Mouse (Mus musculus) embryonic facial prominence, embryonic 10.5 days (tissue): ENCODE measurements around the gene Rnf123. TPM values are rescaled to one million over a fixed set of nuclear protein-coding genes. Genes with fewer than 3 reads are reported as not detected.

ENCODE experiments used
- DNase-seq: peaks from one replicate; pipeline ENCODE4 v3.0.0-alpha.2; 2017; ENCODE audit warnings: low spot score
- H3K27ac ChIP-seq: fragments of 300-500 bp; sonication (generic); replicated peaks from 2 replicates; pipeline ENCODE4 v1.5.1; 2016; ENCODE audit warnings: mild to moderate bottlenecking
- H3K27me3 ChIP-seq: fragments of 300-500 bp; sonication (generic); replicated peaks from 2 replicates; pipeline ENCODE4 v1.6.1; 2016; ENCODE audit warnings: low read depth, mild to moderate bottlenecking; ENCODE audit not compliant: poor library complexity, severe bottlenecking
- H3K36me3 ChIP-seq: fragments of 300-500 bp; sonication (generic); replicated peaks from 2 replicates; pipeline ENCODE4 v1.6.1; 2016; ENCODE audit warnings: mild to moderate bottlenecking, moderate library complexity
- H3K4me1 ChIP-seq: fragments of 300-500 bp; sonication (generic); 2 replicates; pipeline ENCODE4 v1.6.1; 2016
- H3K4me3 ChIP-seq: fragments of 300-500 bp; sonication (generic); 2 replicates; pipeline ENCODE4 v1.5.1; 2016; ENCODE audit warnings: mild to moderate bottlenecking, moderate library complexity
- H3K9me3 ChIP-seq: fragments of 300-500 bp; sonication (generic); 2 replicates; pipeline ENCODE4 v1.6.1; 2016; ENCODE audit warnings: mild to moderate bottlenecking
- WGBS: fragments of 180-500 bp; shearing (Covaris S2); methylation state at CpG from one replicate; pipeline ENCODE4 v1.1.7; 2016; 5-methylcytosine and 5-hydroxymethylcytosine counted together
- polyA plus RNA-seq: library from polyadenylated mRNA; unstranded; fragments of >200 nt; fragmentation: Nextera tagmentation; extraction: Ambion mirVana; gene quantifications from 2 replicates; pipeline ENCODE4 v1.2.1, GENCODE M21; 2016

The Rnf123 gene
- polyA plus RNA-seq, 1 experiment from 2014 or later = 34.1 TPM

DNA sequence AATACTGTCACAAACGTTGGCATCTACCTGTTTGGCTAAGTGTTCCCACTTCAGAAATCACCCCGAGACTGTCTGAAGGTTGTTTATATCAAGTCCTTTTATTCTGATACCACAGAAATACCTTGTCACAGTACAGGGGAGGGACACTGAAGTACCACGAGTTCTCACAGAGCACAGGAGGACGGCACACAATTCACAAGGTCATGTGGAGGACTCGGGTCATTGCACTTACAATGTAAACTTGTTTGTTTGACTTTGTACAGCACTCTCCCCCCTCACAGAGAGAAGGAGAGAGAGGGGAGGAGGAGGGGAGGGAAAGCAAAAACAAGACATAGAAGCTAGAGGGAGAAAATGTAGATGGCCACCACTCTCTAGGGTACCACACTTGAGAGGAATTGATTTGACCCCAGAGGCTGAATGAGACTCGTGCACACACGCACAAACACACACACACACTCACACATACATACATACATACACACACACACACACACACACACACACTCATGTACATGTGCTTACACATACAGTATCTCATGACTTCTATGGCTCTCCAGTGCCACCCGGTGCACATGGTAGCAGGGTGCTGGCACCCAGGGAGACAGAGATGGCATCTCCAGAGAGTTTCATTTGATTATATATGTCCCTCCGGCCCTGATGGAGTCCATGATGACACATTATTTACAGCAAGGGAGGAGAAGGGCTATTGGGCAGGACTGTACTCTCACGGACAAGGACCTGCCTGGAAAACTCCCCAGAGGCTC is 13.0 kb upstream of the Rnf123 start:
- H3K9me3 ChIP-seq = no peaks in the 10 kb centered on the region
- H3K27me3 ChIP-seq = no peaks in the 10 kb centered on the region
- H3K27ac ChIP-seq = no peak overlapping the region; the same call in 1 of the 2 replicates
- WGBS = 62% methylated on average over 10 of the region's 10 CpGs
- peaks cover 19% of the 10 kb centered on the region for H3K36me3 ChIP-seq
- H3K4me3 ChIP-seq = peak overlapping the region; percentile 89; the same call in 1 of the 2 replicates
- peaks cover 41% of the 10 kb centered on the region for H3K4me1 ChIP-seq
- no peak for DNase-seq

DNA sequence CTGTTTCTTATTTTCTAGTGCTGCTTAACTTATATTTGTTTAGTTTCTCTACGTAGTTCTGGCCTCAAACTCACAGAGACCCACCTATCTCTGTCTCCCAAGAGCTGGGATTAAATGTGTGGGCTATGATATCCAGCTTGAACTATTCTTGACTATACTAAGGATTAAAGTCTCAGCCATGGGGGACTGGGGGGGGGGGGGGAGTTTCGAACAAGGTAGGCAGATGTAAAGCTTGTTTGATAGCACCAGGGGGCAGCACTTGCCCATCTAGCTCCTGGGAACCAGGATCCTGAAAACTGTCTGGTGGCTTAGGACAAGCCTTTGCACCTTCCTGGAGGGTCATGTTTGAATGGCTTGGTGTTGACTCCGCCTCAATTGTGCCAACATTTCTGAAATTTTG is 12.4 kb upstream of the Rnf123 start:
- 0 out of 2 replicates have a peak overlapping the region, but pooled peaks have one; percentile 90 for H3K27ac ChIP-seq
- peak overlapping the region; percentile 89 for H3K4me3 ChIP-seq
- DNase-seq = peak; percentile 78
- no peaks in the 10 kb centered on the region for H3K27me3 ChIP-seq
- H3K9me3 ChIP-seq = no peaks in the 10 kb centered on the region
- peaks cover 41% of the 10 kb centered on the region for H3K4me1 ChIP-seq
- WGBS = 14% methylated on average over 3 of the region's 3 CpGs
- H3K36me3 ChIP-seq = peaks cover 25% of the 10 kb centered on the region

DNA sequence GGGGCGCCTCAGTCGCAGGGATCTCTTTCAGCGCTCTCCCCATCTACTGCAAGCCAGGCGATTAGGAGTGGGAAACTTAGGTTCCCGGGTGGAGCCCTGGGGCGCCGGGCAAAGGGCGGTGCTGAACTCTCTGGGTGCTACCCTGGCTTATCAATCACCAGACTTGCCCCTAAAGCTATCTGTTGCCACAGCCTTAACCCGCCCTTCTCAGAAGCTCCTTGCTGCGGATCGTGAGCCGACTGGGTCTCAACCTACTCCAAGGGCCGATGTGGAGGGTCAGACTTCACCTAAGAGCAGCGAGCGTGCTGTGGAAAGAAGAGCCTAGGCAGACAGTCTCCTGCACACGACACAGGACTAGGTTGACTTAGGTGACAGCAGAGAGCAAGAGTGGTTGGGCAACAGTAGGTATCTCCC is 11.9 kb upstream of the Rnf123 start:
- H3K36me3 ChIP-seq = peaks cover 31% of the 10 kb centered on the region
- under 1% methylated on average over 16 of the region's 16 CpGs for WGBS
- H3K9me3 ChIP-seq = no peaks in the 10 kb centered on the region
- DNase-seq = no peak
- peak overlapping the region; percentile 90 for H3K27ac ChIP-seq
- H3K4me3 ChIP-seq = peak overlapping the region; percentile 89
- peaks cover 41% of the 10 kb centered on the region for H3K4me1 ChIP-seq
- H3K27me3 ChIP-seq = no peaks in the 10 kb centered on the region

DNA sequence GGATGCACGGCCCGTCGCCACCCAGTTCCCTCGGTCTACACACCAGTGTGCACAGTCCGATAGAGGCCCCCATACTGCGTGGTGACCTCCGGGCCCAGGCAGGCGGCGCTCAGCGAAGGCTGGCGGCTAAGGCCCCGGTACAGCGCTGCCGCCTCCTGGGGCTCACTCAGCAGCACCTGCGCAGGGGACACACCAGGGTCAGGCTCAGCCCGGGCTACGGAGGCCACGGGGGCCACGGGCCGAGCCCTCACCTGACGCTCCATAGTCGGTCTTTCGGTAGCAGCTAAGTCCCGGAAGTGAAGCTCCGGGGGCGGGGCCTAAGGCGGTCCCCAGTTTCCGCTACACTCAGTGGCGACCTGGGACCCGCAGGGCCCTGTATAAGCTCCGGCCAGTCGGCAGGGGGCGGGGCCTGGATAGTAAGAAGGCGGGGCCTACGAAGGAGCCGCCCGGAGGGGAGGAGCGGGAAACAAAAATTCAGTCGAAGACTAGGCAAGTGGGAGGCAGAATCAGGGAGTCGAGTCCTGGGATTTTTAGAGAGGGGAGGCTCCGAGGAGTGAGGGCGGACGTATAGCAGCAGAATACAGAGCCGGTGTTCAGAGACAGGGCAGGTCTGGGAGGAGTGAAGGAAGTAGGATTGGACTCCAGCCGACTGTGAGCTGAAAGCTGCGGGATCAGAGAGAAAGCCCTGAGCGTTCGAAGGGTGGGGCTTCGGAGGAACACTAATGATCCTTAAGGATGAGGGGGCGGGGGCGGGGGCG is 11.2 kb upstream of the Rnf123 start, which contains the start of gene Apeh:
Gene Apeh, minus strand, starts transcription at position 423 of the 758 bp plus-strand sequence.
- under 1% methylated on average over 52 of the region's 52 CpGs for WGBS
- H3K4me3 ChIP-seq = peak within 1 kb of the TSS; percentile 89

DNA sequence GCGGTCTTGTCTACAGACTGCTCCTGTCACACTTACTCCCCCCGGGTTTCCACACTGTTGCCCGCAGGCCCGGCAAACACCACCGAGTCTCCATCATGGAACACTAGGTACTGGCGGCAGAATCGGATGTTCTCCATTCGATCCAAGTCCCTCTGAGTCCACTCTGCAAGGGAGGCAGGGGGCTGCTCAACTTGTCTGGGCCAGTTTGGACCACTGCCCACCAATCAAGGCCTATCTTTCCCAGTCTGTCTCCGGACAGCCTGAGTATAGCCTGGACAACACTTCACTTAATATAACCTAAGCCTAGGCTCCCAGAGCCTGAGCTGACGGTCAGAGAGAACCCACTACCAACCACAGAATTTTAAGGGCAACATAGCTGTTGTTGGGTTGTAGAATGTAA is 10.4 kb upstream of the Rnf123 start:
- Histone ChIP-seq H3K27ac (peak overlapping the region; percentile 90), H3K4me3 (peak overlapping the region; percentile 89), H3K36me3 (peaks cover 45% of the 10 kb centered on the region), H3K27me3 (no peaks in the 10 kb centered on the region), H3K9me3 (no peaks in the 10 kb centered on the region), H3K4me1 (peaks cover 39% of the 10 kb centered on the region)
- no peak for DNase-seq
- WGBS = 76% methylated on average over 10 of the region's 10 CpGs

More for the DNA sequence above, 11.2 kb upstream of the Rnf123 start, which contains the start of gene Apeh:
- Histone ChIP-seq H3K4me1 (peaks cover 41% of the 10 kb centered on the region), H3K9me3 (no peaks in the 10 kb centered on the region), H3K27me3 (no peaks in the 10 kb centered on the region), H3K27ac (peak within 1 kb of the TSS; percentile 90), H3K36me3 (peaks cover 37% of the 10 kb centered on the region)
- DNase-seq = peak; percentile 97

DNA sequence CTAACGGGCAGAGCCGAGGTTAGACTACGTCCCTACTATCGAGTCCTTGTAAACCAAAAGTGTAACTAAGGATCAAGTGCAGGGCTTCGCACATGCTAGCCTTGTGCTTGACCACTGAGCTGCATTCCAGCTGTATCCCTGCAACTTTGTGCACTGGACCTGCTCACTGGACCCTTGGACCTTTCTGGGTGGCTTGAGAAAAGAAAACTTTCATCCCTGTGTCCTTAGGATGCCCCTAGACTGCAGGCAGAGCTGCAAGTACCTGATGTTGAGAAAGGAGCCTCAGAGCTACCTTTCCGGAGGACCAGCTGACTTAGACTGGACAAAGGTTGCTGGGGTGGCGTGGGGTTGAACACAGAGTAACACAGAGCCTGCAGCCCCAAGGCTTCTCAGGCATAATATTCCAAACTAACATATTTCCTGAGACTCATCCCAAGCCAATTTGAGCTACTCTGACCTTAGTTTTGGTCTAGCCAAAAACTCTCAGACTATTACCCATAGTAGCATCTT is 7.5 kb upstream of the Rnf123 start:
- peaks cover 74% of the 10 kb centered on the region for H3K36me3 ChIP-seq
- 94% methylated on average over 7 of the region's 7 CpGs for WGBS
- no peak overlapping the region for H3K4me3 ChIP-seq
- no peak overlapping the region for H3K27ac ChIP-seq
- no peaks in the 10 kb centered on the region for H3K9me3 ChIP-seq
- H3K4me1 ChIP-seq = peaks cover 31% of the 10 kb centered on the region
- no peaks in the 10 kb centered on the region for H3K27me3 ChIP-seq
- DNase-seq = no peak

DNA sequence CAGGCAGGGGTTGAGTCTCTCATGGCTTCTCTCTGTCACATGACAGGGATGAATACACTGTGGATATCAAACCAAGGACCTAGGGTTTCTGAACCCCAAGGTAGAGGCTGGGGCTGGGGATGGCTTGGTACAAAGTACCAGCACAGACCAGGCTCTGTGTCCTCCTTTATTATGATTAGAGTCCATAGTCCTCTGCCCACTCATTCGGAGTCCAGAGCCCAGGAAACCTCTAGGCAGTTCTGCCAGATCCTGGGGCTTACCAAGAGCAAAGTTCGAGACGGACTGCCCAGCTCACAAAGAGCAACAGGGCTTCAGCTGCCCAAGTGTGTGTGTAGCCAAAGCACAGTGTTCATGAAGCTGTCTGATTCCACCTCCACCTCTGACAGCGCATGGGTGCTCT is 2.1 kb upstream of the Rnf123 start:
- Histone ChIP-seq H3K27ac (no peak overlapping the region), H3K9me3 (no peaks in the 10 kb centered on the region), H3K27me3 (peaks cover 46% of the 10 kb centered on the region), H3K4me3 (no peak overlapping the region), H3K36me3 (peaks cover 67% of the 10 kb centered on the region), H3K4me1 (peaks cover 25% of the 10 kb centered on the region)
- WGBS = 91% methylated on average over 4 of the region's 4 CpGs
- no peak for DNase-seq

DNA sequence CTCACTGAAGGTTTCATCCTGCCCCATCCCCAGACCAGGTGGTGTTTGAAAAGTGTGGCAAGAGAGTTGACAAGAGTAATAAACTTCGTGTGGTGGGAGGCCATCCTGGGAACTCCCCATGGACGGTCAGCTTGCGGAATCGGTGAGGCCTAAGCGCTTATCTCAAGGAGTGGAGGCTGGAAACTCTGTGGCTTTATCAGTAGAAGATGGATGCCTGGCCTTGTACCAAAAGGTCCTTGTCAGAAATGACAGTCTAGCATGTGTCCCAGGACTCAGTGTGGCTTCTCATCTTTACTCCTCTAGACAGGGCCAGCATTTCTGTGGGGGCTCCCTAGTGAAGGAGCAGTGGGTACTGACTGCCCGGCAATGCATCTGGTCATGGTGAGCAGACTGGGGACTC is 415 bp upstream of the Rnf123 start:
- Histone ChIP-seq H3K36me3 (peaks cover 50% of the 10 kb centered on the region), H3K4me3 (no peak overlapping the region), H3K27me3 (peaks cover 53% of the 10 kb centered on the region), H3K9me3 (no peaks in the 10 kb centered on the region), H3K27ac (no peak overlapping the region), H3K4me1 (peaks cover 40% of the 10 kb centered on the region)
- no peak for DNase-seq
- WGBS = 88% methylated on average over 6 of the region's 6 CpGs

DNA sequence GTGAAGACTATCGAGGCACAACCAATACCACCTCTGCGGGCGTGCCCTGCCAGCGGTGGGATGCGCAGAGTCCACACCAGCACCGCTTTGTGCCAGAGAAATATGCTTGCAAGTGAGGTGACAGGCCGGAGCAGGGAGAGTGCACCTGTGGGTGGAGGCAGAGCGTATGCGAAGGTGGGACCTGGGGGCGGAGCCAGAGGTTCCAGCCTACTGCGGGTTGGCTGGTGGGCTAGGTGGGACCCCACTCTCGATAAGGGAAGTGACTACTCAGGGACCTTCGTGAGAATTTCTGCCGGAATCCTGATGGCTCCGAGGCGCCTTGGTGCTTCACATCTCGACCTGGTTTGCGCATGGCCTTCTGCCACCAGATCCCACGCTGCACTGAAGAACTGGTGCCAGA is 597 bp downstream of the Rnf123 start:
- Histone ChIP-seq H3K27ac (no peak overlapping the region), H3K4me3 (peak overlapping the region; percentile 39), H3K9me3 (no peaks in the 10 kb centered on the region), H3K36me3 (peaks cover 39% of the 10 kb centered on the region), H3K27me3 (peaks cover 53% of the 10 kb centered on the region), H3K4me1 (peaks cover 50% of the 10 kb centered on the region)
- peak; percentile 30 for DNase-seq
- 6% methylated on average over 19 of the region's 19 CpGs for WGBS

DNA sequence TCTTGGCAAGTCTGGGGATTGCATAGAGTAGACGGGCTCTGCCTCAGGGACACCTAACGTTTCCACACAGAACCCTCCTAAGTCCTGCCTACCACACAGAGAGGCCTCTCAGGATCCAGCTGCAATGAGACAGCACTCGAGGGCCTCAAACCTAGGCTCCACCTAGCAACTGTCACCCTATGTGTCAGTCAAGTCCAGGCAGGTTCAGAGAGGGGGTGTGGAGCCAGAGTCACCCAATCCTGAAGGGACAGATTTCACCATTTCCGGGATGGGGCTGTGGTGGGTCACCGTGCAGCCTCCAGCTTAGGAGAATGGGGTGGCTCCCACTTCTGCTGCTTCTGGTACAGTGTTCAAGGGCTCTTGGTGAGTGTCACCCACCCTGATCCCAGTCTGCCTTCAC is 3.0 kb downstream of the Rnf123 start, which contains the start of gene Mst1:
Gene Mst1, plus strand, starts transcription at position 269 of the 400 bp plus-strand sequence.
- H3K36me3 ChIP-seq = peaks cover 18% of the 10 kb centered on the region
- H3K27me3 ChIP-seq = peaks cover 53% of the 10 kb centered on the region
- peak within 1 kb of the TSS; percentile 91 for H3K27ac ChIP-seq
- H3K4me3 ChIP-seq = peak within 1 kb of the TSS; percentile 90
- WGBS = 79% methylated on average over 5 of the region's 5 CpGs
- peaks cover 51% of the 10 kb centered on the region for H3K4me1 ChIP-seq
- no peaks in the 10 kb centered on the region for H3K9me3 ChIP-seq
- DNase-seq = no peak

DNA sequence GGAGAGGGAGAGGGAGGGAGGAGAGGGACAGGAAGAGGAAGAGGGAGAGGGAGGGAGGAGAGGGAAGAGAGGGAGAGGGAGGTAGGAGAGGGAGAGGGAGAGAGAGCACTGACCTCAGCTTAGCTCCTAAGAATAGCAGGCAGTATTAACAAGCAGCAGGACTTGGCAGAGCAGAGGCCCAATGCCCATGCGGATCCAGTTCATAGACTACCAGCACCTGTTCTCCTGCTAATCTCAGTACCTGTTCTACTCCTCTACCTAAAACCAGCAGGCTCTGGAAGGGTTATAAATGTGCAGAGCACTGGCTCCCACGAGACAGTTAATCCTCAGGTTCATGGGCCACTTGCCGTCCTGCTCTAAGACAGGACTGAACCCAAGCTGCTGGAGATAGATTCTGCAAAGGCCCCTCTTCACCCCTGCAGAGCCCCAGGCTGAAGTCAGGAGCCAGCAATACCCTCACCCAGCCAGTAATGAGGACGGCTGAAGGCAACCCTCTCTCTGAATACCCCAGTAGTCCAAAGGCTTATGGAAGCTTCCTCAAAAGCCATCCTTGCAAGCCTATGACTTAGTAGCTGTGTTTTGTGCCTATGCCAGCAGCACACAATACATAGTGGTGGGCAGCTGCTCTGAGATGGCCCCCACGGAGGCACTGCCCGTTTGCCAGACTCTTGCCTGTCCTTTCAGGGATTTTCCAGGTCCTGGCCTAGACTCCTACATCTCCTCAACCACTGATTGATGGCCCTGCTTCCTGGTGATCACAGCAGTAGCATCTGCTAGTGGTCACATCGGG is 9.8 kb downstream of the Rnf123 start:
- DNase-seq = no peak
- Histone ChIP-seq H3K4me3 (no peak overlapping the region), H3K27ac (no peak overlapping the region), H3K4me1 (peaks cover 19% of the 10 kb centered on the region), H3K27me3 (no peaks in the 10 kb centered on the region), H3K36me3 (peaks cover 48% of the 10 kb centered on the region), H3K9me3 (no peaks in the 10 kb centered on the region)
- WGBS = 61% methylated on average over 7 of the region's 7 CpGs

DNA sequence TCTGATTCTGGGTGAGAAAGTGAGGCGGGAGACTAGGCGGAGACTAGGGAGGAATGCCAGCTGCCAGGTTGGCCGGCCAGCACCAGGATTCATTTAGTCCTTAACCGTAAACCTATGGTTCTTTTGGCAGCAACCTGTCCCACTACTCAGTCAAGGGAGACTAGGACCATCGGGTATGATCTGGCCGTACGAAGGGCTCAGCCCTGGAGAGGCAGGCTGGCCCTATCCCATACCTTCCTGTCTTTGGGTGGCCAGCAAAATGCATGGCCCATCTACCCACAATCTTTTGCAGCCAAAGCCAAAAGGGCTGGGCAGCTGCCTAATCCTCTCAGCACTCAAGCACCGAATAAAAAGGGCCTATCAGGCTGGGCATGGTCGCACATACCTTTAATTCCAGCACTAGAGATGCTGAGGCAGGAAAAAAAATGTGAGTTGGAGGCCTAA is 10.6 kb downstream of the Rnf123 start:
- H3K36me3 ChIP-seq = peaks cover 52% of the 10 kb centered on the region
- no peak for DNase-seq
- peaks cover 11% of the 10 kb centered on the region for H3K4me1 ChIP-seq
- 69% methylated on average over 9 of the region's 9 CpGs for WGBS
- H3K4me3 ChIP-seq = no peak overlapping the region
- no peak overlapping the region for H3K27ac ChIP-seq
- H3K27me3 ChIP-seq = no peaks in the 10 kb centered on the region
- H3K9me3 ChIP-seq = no peaks in the 10 kb centered on the region
